Mouse (Mus musculus) splenic B cell, adult 2 months (primary cell): Measurements from ENCODE around the gene Mllt3.

Experiments used
- DNase-seq: peaks from one replicate; pipeline ENCODE4 v3.0.0-alpha.2; 2011; ENCODE audit warnings: low read depth, low spot score
- H3K27me3 ChIP-seq: 2 replicates; pipeline ENCODE4 v1.6.1; 2012; ENCODE audit warnings: mild to moderate bottlenecking, low read length, moderate library complexity, mixed read lengths; ENCODE audit not compliant: control insufficient read depth, poor library complexity, insufficient read depth, severe bottlenecking
- H3K36me3 ChIP-seq: 2 replicates; pipeline ENCODE4 v1.6.1; 2012; ENCODE audit warnings: mild to moderate bottlenecking, low read length, moderate library complexity, mixed read lengths; ENCODE audit not compliant: control insufficient read depth, poor library complexity, insufficient read depth, severe bottlenecking

The Mllt3 gene

DNA sequence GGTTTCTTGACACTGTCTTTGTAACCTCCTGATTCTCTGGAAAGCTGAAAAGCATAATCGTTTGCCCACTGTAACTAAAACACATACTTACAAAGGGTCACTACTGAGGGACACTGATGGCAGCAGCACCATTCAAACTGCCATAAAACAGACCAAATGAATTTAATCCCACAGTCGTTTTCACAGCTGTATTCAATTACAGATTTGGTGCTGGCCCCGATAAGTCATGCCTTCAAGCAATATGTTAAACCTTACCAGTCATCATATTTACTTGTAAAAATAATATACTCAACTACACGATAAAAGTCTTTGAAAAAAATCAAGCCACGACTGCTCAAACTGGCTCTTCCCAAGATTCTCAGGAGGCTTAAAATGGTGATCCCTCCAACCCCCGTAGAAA lies 83.7 kb downstream of the Mllt3 start:
- no peak for DNase-seq
- no peaks in the 10 kb centered on the region for H3K36me3 ChIP-seq
- no peaks in the 10 kb centered on the region for H3K27me3 ChIP-seq

DNA sequence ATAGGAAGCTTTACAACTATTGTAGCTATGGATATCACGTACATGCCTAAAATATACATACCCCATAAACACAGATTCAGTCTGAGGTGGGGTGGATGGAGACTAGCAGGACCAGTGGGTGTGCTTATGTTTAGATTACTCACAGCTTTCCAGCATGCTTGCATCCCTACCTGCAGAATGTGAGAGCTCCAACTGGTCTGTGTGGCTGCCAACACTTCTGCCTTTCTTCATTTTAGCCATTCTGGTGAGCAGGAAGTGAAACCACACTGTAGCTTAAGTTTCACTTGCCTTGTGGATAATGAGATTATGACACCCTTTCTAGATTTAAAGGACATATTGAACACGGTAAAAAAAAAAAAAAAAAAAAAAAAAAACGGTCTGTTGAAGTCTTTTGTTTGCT lies 88.8 kb downstream of the Mllt3 start:
- DNase-seq, result peak; percentile 68

DNA sequence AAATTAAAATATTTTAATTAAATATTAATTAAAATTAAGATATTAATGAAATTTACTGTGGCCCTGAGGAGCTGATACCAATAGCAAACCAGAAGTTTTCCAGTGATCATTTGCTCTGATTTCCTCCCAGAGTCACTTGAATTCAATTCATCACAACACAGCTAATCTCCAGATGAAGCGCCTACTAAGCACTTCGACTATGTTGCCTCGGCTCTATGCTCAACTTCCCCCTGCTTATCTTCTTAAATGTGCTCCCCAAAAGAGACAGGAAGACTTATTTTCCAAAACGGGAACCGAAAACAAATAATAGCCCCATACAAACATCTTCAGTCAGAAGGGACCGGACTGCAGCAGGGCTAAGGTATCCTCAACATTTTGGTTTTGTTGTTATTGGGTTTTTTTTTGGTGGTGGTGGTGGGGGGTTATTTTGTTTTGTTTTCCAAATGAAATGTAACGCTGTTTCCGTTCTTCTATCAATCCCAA lies 90.2 kb downstream of the Mllt3 start:
- H3K27me3 ChIP-seq, result no peaks in the 10 kb centered on the region
- no peak for DNase-seq

More for the DNA sequence above, 88.8 kb downstream of the Mllt3 start:
- H3K27me3 ChIP-seq, result no peaks in the 10 kb centered on the region
- H3K36me3 ChIP-seq, result no peaks in the 10 kb centered on the region

DNA sequence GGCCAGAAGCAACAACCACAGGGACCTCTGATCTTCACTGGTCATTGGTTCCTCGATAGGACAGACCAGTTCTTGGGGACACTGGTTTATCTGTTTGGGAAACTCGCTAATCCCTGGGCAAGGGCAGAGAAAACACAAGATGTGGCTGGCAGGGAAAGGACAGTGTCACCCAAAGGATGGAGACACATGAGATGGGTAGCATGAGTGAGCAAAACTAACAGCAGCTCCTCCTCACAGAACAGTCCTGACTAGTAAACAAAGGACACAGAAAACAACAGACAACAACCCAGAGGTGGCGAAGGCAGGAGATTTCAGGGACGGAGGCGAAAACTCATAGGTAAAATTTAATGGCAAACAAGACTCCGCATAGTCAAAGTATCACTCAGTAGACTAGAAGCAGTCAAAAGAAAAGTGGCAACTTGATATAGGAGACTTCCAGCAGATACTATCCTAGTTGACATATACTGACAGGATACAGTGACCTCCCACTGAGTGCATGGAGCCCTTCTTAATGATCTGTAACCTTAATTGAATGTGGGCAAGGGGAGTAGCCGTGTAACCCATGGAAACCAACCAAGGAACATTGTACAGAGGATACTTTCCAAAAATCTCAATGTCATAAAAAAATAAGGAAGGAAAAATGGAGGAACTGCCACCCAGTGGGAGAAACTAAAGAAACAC lies 93.5 kb downstream of the Mllt3 start:
- DNase-seq, result no peak
- Histone ChIP-seq H3K36me3 (no peaks in the 10 kb centered on the region), H3K27me3 (no peaks in the 10 kb centered on the region)

More for the DNA sequence above, 90.2 kb downstream of the Mllt3 start:
- H3K36me3 ChIP-seq, result no peaks in the 10 kb centered on the region

DNA sequence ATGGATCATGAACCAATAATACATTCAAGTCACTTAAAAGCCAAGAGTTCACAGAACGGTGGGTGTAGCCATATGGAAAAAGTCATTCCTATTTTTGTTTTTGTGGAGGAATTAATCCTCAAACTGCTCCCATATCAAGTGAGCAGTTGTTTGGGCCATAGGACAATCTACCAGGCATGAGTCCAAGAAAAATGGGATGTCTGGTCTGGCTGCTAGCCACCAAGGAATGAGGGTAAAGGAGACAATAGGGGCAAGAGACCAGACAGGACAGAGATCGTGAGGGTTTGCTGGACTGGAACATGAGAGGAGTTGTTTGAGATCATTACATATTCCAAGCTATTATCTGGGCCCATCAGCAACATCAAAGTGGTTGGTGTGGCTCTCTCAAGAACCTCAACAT lies 96.8 kb downstream of the Mllt3 start:
- no peak for DNase-seq
- Histone ChIP-seq H3K36me3 (no peaks in the 10 kb centered on the region), H3K27me3 (no peaks in the 10 kb centered on the region)

DNA sequence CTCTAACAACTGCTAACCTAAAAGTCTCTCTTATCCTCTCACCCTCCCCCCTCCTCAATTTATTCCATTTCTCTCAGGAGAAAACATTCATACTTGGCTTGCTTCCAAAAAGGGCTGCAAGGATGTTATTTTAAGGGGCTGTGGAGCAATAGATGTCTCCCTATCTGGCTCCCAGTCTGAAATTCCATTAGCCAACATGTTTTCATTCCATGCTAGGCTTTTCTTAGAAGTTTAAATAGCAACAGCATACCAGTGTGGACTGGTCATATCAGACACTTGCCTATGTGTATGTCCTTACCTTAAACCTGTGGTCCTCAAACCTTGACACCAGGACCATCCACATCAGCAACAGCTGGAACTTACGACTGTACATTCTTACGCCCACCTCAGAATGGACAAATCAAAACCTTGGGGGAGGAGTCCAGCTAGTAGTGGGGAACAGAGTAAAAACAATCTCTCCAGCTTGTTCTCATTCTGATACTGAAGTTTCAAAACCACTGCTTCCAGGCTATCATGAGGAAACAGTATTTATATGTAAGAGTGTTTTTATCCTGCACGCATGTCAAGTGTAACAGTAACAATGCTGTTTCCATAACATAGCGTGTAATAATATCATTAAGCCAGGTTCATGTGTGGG lies 99.3 kb downstream of the Mllt3 start:
- H3K27me3 ChIP-seq, result no peaks in the 10 kb centered on the region
- no peak for DNase-seq
- H3K36me3 ChIP-seq, result no peaks in the 10 kb centered on the region

DNA sequence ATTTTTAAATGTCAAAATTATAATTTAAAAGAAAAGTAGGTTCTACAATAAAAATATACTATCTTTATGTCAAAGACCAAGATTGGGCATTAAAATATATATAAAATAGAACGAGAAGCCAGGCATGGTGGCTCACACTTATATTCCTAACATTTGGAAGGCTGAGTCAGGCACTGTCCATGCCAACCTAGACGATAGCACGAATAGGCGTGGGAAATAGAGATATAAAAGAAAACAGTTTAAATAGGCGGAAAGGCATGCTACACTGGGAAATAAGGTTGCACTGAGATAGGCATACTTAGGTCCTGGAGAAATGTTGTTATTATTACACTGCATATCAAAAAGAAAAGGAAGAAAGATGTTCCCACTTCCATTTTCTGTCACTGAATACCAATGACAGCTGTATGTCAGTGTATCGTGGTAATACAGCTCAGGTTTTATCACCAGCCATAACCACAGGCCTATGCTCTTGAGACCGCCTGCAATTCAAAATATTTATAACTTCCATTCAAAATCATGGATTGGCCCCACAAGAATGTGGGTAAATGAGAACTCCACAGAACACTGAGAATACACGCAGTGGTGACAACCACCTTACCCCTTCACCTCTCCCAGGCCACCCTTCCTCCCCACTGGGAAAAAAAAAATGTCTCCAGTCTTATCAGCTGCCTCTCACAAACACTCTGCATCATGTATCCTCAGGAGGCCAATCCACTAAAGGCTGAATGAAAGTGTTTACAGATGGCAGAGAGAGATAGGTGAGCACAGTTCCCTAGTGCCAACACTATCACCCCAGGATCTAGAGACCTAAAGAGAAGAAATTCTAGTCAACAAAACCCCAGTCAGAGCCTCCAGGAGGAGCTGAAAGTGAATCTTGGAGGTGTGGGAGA lies 102.6 kb downstream of the Mllt3 start:
- H3K27me3 ChIP-seq, result no peaks in the 10 kb centered on the region
- no peak for DNase-seq
- no peaks in the 10 kb centered on the region for H3K36me3 ChIP-seq

DNA sequence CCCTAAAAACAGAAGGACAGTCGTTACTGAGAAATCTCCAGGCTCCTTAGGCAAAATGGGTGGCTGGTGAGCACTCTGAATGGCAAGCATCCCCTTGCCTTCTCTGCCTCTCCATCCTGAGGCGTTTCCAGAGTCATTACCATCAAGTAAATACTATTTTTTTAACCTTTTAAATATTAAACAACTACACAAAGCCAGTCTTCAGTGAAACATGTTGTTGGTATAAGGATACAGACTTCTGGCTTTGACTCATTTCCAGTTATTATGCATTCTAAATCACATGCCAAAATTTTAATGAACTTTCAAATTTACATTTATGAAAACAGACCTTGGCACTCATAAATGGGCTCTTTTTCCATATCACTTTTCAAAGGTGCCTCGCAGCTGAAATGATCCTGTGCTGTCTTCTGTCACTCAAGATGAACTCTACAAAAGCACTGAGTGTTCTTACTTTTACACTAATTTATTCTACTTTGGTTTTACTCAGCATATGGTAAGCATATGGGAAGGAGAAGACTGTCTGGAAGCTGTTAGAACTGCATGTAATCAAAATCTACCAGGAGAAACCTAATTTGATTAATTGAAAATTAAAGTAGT lies 104.5 kb downstream of the Mllt3 start:
- no peaks in the 10 kb centered on the region for H3K27me3 ChIP-seq
- DNase-seq, result no peak
- H3K36me3 ChIP-seq, result no peaks in the 10 kb centered on the region

DNA sequence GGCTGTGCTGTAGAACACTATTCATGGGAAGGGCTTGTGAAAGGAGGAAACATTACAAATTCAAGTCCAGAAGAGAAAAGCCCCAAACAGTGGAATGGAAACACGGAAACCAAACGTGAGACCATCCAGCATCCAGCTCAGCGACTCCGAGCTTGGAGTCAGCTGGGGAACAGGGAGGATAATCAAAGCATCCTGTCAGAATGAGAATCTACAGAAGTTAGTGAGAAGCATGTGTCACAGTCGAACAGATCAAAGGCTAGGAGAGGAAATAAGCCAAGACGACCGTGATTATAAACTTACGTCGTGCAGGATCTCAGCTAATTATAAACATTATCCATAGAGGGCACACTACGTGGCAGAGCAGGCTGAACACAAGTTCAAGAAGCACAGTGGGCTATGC lies 105.8 kb downstream of the Mllt3 start:
- Histone ChIP-seq H3K27me3 (no peaks in the 10 kb centered on the region), H3K36me3 (no peaks in the 10 kb centered on the region)
- DNase-seq, result no peak

DNA sequence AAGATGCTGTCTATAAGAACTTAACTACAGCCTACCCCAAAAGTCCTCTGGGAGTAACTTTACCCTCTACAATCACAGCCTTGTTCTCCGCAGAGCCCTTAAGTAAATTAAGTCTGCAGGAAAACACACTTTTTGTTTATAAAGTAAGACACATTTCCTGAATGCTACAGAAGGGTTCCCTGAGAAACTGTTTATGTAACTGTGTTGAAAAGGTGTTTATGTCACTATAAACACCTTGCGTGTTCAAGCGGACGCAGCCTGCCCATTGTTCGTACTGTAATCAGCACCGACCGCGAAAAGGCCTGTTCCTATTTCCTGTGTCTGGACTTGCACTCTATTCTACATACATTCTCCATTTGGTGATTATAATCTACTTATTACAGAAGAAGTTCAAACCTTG lies 112.5 kb downstream of the Mllt3 start:
- H3K27me3 ChIP-seq, result no peaks in the 10 kb centered on the region
- no peak for DNase-seq
- no peaks in the 10 kb centered on the region for H3K36me3 ChIP-seq

DNA sequence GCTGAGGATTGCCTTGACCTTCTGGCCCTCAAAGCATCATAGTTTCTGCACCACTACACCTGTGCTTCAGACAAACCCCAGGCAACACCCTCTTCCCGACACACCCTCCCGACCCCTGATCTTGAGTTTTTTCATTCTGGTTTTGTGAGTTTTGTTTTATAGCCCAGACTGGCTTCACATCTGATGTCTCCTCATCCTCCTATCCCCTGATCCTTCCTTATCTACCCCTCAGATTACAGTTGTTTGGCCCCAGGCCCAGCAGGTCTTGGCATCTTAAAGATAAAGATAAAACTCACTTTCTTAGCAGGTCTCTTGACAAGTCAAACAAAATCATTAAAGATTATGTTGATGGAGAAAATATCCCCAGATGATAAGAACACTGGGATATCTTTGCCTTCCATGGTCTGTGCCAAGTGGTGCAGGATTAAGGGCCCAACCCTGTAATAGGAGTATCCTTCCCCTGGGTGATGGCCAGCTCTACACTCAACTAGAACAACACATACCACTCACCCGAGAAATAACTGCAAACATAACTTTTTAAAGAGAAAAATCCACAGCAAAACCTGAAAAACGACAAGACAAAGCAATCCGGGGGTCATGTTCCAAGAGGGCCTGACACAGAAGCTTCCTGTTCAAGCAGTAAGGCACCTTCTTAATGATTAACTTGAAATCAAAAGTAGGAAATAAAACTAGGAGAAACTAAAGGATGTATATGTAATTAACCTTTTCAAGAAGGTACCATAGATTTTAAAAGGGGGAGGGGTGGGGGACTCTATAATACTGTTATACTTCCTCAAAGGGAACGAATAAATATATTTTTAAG lies 121.8 kb downstream of the Mllt3 start:
- H3K36me3 ChIP-seq, result no peaks in the 10 kb centered on the region
- no peak for DNase-seq
- H3K27me3 ChIP-seq, result no peaks in the 10 kb centered on the region

DNA sequence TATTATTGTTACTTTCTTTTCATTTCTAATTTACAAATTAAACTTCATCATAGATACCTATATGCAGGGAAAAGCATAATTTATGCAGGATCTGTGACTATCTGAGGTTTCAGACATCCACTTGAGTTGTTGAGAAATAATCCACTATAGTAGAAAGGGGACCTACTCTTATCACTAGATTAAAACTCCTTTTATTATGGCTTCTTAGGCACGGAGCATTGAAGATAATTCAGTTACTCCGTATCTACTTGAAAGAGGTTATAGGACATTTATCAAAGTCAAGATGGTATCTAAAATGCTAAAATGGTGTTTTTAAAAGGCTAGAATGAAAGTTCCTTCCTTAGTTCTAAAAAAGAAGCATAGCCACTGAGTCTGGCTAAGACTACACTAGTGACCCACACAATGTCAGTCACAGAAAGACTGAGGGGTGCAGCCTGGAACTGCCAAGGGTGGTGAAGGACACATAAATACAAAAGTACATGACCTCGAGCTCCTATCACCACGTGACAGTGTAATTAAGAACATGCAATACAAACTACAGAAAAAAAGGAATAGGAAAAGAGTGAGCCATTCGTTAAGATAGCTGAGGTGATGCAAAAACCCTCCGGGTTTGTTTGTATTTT lies 127.9 kb downstream of the Mllt3 start:
- Histone ChIP-seq H3K27me3 (no peaks in the 10 kb centered on the region), H3K36me3 (no peaks in the 10 kb centered on the region)
- DNase-seq, result no peak

DNA sequence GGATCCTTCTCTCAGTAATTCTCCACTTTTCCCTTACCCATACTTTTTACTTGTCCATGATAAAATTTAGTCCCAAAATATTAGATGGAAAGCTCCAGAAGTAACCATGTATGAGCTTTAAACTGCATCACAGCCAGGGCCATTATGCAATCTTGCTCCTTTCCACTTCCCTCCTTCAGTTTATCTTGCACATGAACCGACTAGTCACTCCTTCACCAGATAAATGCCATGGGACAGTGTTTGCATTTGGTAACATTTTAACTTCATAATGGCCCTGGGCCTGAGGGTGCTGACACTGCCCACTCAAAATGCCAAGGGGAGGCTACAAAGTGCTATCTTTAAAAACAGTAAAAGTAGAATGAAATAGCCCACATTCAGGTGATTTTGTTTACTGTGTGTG lies 128.4 kb downstream of the Mllt3 start:
- no peaks in the 10 kb centered on the region for H3K36me3 ChIP-seq
- DNase-seq, result no peak
- H3K27me3 ChIP-seq, result no peaks in the 10 kb centered on the region

DNA sequence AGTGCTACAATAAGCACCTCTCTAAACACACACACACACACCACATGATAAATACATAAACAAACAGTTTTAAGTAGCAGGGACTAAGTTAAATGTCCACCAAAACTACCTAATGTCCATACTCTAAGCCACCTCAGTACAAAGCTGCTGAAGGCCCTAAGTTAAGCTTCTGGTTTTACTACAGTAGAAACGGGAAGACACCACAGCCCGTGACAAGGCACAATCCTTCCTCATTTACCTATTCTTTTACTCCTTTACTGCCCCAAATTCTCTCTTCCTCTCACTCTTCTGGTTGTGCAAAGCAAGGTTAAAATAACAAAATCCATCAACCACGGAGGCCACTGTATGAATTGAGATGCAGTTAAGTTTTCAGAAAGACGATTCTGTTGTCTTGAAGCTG lies 130.6 kb downstream of the Mllt3 start:
- Histone ChIP-seq H3K27me3 (no peaks in the 10 kb centered on the region), H3K36me3 (no peaks in the 10 kb centered on the region)
- DNase-seq, result peak; percentile 35
